In genomic region chr4:133864380-133864981, GRCm38 (mm10) we compare ENCODE assay signal across 8 mouse cellular contexts. TPM values are rescaled to one million over a fixed set of nuclear protein-coding genes. Genes with fewer than 3 reads are reported as not detected.
DNase-seq lines count a peak whose midpoint lies in the region; ATAC-seq lines count a peak whose summit lies in the region.

No protein-coding gene starts in this region.

- no peak overlapping the region for H3K4me3 ChIP-seq in heart, embryonic 10.5 days
- H3K4me3 ChIP-seq in forebrain, embryonic 12.5 days (replicated peaks) = no peak overlapping the region

- H3K4me2 ChIP-seq in forebrain, embryonic 12.5 days = peak overlapping the region; percentile 13; the same call in 1 of the 2 replicates

- peak; percentile 33; the same call in 1 of the 2 replicates for ATAC-seq in forebrain, embryonic 12.5 days (ENCODE audit: low FRiP score)

- no peaks in the 10 kb centered on the region for H3K9me3 ChIP-seq in heart, embryonic 10.5 days
- H3K9me3 ChIP-seq in forebrain, embryonic 12.5 days = no peaks in the 10 kb centered on the region

- H3K36me3 ChIP-seq in heart, embryonic 10.5 days = peaks cover 59% of the 10 kb centered on the region
- peaks cover 11% of the 10 kb centered on the region; the same call in 1 of the 2 replicates for H3K36me3 ChIP-seq in forebrain, embryonic 12.5 days (replicated peaks)

- H3K9ac ChIP-seq in forebrain, embryonic 12.5 days = peak overlapping the region; percentile 33

- no peaks in the 10 kb centered on the region for H3K27me3 ChIP-seq in heart, embryonic 10.5 days (ENCODE audit: insufficient read depth, poor library complexity, severe bottlenecking)
- H3K27me3 ChIP-seq in forebrain, embryonic 12.5 days = no peaks in the 10 kb centered on the region

- no peak for DNase-seq in heart, embryonic 10.5 days (ENCODE audit: low spot score)
- no peak for DNase-seq in heart, adult 8-10 months (ENCODE audit: low spot score)
- DNase-seq in Muller cell, postnatal 12 days (ENCODE audit: inconsistent ontology term) = peak; percentile 90
- DNase-seq in kidney, postnatal 36 days = peak; percentile 42 to 55
- DNase-seq in cerebellum, adult 11 months = no peak
- DNase-seq in urinary bladder, postnatal 14 days (ENCODE audit: low spot score) = no peak
- DNase-seq in spleen, adult 12 weeks (ENCODE audit: low spot score) = no peak

- WGBS in heart, embryonic 10.5 days = 80% methylated on average over 13 of the region's 13 CpGs
- 35% methylated on average over 13 of the region's 13 CpGs for WGBS in forebrain, embryonic 12.5 days

- H3K27ac ChIP-seq in heart, embryonic 10.5 days = peak overlapping the region; percentile 52
- H3K27ac ChIP-seq in forebrain, embryonic 12.5 days = peak overlapping the region; percentile 74

- peaks cover 20% of the 10 kb centered on the region for H3K4me1 ChIP-seq in heart, embryonic 10.5 days
- H3K4me1 ChIP-seq in forebrain, embryonic 12.5 days = peaks cover 20% of the 10 kb centered on the region

RNA-seq across cellular contexts. Expression of gene Rps6ka1, which starts 23.1 kb away (rescaled TPM):
- 31.1 and 39.9 TPM in 2 replicates for polyA plus RNA-seq in heart, embryonic 10.5 days (2016; fragmentation: Nextera tagmentation; extraction: Ambion mirVana)
- total RNA-seq in heart, adult 8-10 months (2022) = 1 to 10 TPM; 4.0 to 6.5 (median 4.7) TPM
- polyA plus RNA-seq in forebrain, embryonic 12.5 days (2016; fragmentation: Nextera tagmentation; extraction: Ambion mirVana) = 22.6 and 26.0 TPM in 2 replicates

Comparison
In these comparisons a context has a peak if more than half of its experiments do, and no peak if none do; other contexts are left out.
1. DNase-seq: peak in Muller cell, postnatal 12 days (single experiment) and kidney, postnatal 36 days (2 of 2); none in heart, embryonic 10.5 days (single experiment), heart, adult 8-10 months (single experiment), cerebellum, adult 11 months (single experiment), urinary bladder, postnatal 14 days (single experiment) and spleen, adult 12 weeks (single experiment).